Mouse (Mus musculus) neural tube, embryonic 12.5 days (tissue): Measurements from ENCODE around the gene Trpm3. TPM values are rescaled to one million over a fixed set of nuclear protein-coding genes. Genes with fewer than 3 reads are reported as not detected.
"Not testable (repeated sequence)": the region's sequence is repeated elsewhere in the genome, so short reads cannot be mapped to it uniquely, and the experiment has no call there.

ENCODE experiments used
- ATAC-seq: fragments of 200-750 bp; cut with Nextera tagmentation; 2 replicates; pipeline ENCODE4 v1.8.0; 2017; ENCODE audit warnings: low read depth, mild to moderate bottlenecking, moderate TSS enrichment, moderate library complexity; ENCODE audit not compliant: low FRiP score
- H3K27ac ChIP-seq: fragments of 300-500 bp; sonication (generic); 2 replicates; pipeline ENCODE4 v1.5.1; 2016
- H3K27me3 ChIP-seq: fragments of 300-500 bp; sonication (generic); replicated peaks from 2 replicates; pipeline ENCODE4 v1.6.1; 2016; ENCODE audit warnings: mild to moderate bottlenecking
- H3K36me3 ChIP-seq: fragments of 300-500 bp; sonication (generic); 2 replicates; pipeline ENCODE4 v1.6.1; 2016; ENCODE audit warnings: mild to moderate bottlenecking
- H3K4me1 ChIP-seq: fragments of 300-500 bp; sonication (generic); 2 replicates; pipeline ENCODE4 v1.6.1; 2016
- H3K4me2 ChIP-seq: fragments of 300-500 bp; sonication (generic); replicated peaks from 2 replicates; pipeline ENCODE4 v1.6.1; 2016; ENCODE audit warnings: mild to moderate bottlenecking
- H3K4me3 ChIP-seq: fragments of 300-500 bp; sonication (generic); 2 replicates; pipeline ENCODE4 v1.5.1; 2016
- H3K9ac ChIP-seq: fragments of 300-500 bp; sonication (generic); 2 replicates; pipeline ENCODE4 v1.6.1; 2016; ENCODE audit warnings: mild to moderate bottlenecking
- H3K9me3 ChIP-seq: fragments of 300-500 bp; sonication (generic); 2 replicates; pipeline ENCODE4 v1.6.1; 2016; ENCODE audit warnings: mild to moderate bottlenecking
- WGBS: fragments of 180-500 bp; shearing (Covaris S2); methylation state at CpG from one replicate; pipeline ENCODE4 v1.1.7; 2016; 5-methylcytosine and 5-hydroxymethylcytosine counted together
- polyA plus RNA-seq: library from polyadenylated mRNA; unstranded; fragments of >200 nt; fragmentation: Nextera tagmentation; extraction: Ambion mirVana; gene quantifications from 2 replicates; pipeline ENCODE4 v1.2.1, GENCODE M21; 2016

Trpm3 gene
- polyA plus RNA-seq, 1 experiment from 2014 or later, result 2.1 TPM

GRCm38 (mm10) chr19:23026427-23026826 lies 887.6 kb downstream of the Trpm3 start:
- Histone ChIP-seq H3K4me1 (no peaks in the 10 kb centered on the region), H3K9ac (no peak overlapping the region), H3K4me3 (no peak overlapping the region), H3K36me3 (no peaks in the 10 kb centered on the region), H3K4me2 (no peak overlapping the region), H3K27ac (no peak overlapping the region), H3K9me3 (no peaks in the 10 kb centered on the region), H3K27me3 (no peaks in the 10 kb centered on the region)
- ATAC-seq, result no peak
- 92% methylated on average over 7 of the region's 7 CpGs for WGBS

GRCm38 (mm10) chr19:23028283-23028682 lies 889.4 kb downstream of the Trpm3 start:
- no peak overlapping the region for H3K4me3 ChIP-seq
- H3K27ac ChIP-seq, result no peak overlapping the region
- no peaks in the 10 kb centered on the region for H3K4me1 ChIP-seq
- no peaks in the 10 kb centered on the region for H3K36me3 ChIP-seq
- 82% methylated on average over 5 of the region's 5 CpGs for WGBS
- ATAC-seq, result no peak
- no peaks in the 10 kb centered on the region for H3K9me3 ChIP-seq
- no peak overlapping the region for H3K4me2 ChIP-seq
- H3K27me3 ChIP-seq, result no peaks in the 10 kb centered on the region
- no peak overlapping the region for H3K9ac ChIP-seq

- 58% methylated on average over 1 of the region's 1 CpGs for WGBS
- ATAC-seq, H3K4me3 ChIP-seq, H3K27me3 ChIP-seq, H3K4me1 ChIP-seq, H3K9me3 ChIP-seq, H3K27ac ChIP-seq, H3K36me3 ChIP-seq, H3K9ac ChIP-seq, H3K4me2 ChIP-seq: not testable (repeated sequence)
Measured at GRCm38 (mm10) chr19:23033343-23033742, 894.5 kb downstream of the Trpm3 start.

GRCm38 (mm10) chr19:23034117-23034516 lies 895.3 kb downstream of the Trpm3 start:
- no peaks in the 10 kb centered on the region for H3K27me3 ChIP-seq
- no peaks in the 10 kb centered on the region for H3K4me1 ChIP-seq
- no peak overlapping the region for H3K9ac ChIP-seq
- 79% methylated on average over 5 of the region's 5 CpGs for WGBS
- ATAC-seq, result no peak
- H3K4me3 ChIP-seq, result no peak overlapping the region
- no peaks in the 10 kb centered on the region for H3K9me3 ChIP-seq
- no peak overlapping the region for H3K4me2 ChIP-seq
- no peaks in the 10 kb centered on the region for H3K36me3 ChIP-seq
- no peak overlapping the region for H3K27ac ChIP-seq

GRCm38 (mm10) chr19:23034933-23035332 lies 896.1 kb downstream of the Trpm3 start:
- no peak overlapping the region for H3K4me3 ChIP-seq
- no peaks in the 10 kb centered on the region for H3K36me3 ChIP-seq
- no peak overlapping the region for H3K9ac ChIP-seq
- no peaks in the 10 kb centered on the region for H3K4me1 ChIP-seq
- no peak overlapping the region for H3K4me2 ChIP-seq
- no peaks in the 10 kb centered on the region for H3K9me3 ChIP-seq
- no peak for ATAC-seq
- H3K27me3 ChIP-seq, result no peaks in the 10 kb centered on the region
- no peak overlapping the region for H3K27ac ChIP-seq
- 87% methylated on average over 4 of the region's 4 CpGs for WGBS

GRCm38 (mm10) chr19:23035786-23036185 lies 896.9 kb downstream of the Trpm3 start:
- no peak overlapping the region for H3K4me2 ChIP-seq
- no peak overlapping the region for H3K9ac ChIP-seq
- H3K4me3 ChIP-seq, result no peak overlapping the region
- no peaks in the 10 kb centered on the region for H3K36me3 ChIP-seq
- H3K9me3 ChIP-seq, result no peaks in the 10 kb centered on the region
- 83% methylated on average over 3 of the region's 3 CpGs for WGBS
- no peaks in the 10 kb centered on the region for H3K4me1 ChIP-seq
- H3K27me3 ChIP-seq, result no peaks in the 10 kb centered on the region
- no peak for ATAC-seq
- H3K27ac ChIP-seq, result no peak overlapping the region

- H3K4me1 ChIP-seq, result no peaks in the 10 kb centered on the region
- no peak overlapping the region for H3K9ac ChIP-seq
- H3K9me3 ChIP-seq, result no peaks in the 10 kb centered on the region
- no peaks in the 10 kb centered on the region for H3K27me3 ChIP-seq
- H3K4me2 ChIP-seq, result no peak overlapping the region
- H3K36me3 ChIP-seq, result no peaks in the 10 kb centered on the region
- no peak overlapping the region for H3K27ac ChIP-seq
- H3K4me3 ChIP-seq, result no peak overlapping the region
- 61% methylated on average over 11 of the region's 11 CpGs for WGBS
- no peak for ATAC-seq
Measured at GRCm38 (mm10) chr19:23036782-23037477, 898.1 kb downstream of the Trpm3 start.

DNA sequence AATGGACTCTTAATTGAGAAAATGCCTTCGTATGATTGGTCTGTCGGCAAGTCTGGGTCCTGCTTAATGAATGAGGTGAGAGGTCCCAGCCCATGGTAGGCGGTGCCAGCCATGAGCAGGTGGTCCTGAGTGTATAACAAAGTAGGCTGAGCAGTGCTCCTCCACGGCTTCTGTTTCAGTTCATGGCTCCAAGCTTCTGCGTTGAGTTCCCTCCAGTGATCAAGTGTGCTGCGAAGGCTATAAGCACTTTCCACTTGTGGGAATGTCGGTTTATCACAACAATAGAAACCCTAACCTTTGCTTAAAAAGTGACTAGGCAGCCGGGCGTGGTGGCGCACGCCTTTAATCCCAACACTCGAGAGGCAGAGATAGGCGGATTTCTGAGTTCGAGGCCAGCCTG lies 898.7 kb downstream of the Trpm3 start:
- Histone ChIP-seq H3K27ac (no peak overlapping the region), H3K36me3 (no peaks in the 10 kb centered on the region), H3K4me1 (no peaks in the 10 kb centered on the region), H3K27me3 (no peaks in the 10 kb centered on the region), H3K9me3 (no peaks in the 10 kb centered on the region), H3K9ac (no peak overlapping the region), H3K4me2 (no peak overlapping the region), H3K4me3 (no peak overlapping the region)
- 88% methylated on average over 14 of the region's 14 CpGs for WGBS
- no peak for ATAC-seq

DNA sequence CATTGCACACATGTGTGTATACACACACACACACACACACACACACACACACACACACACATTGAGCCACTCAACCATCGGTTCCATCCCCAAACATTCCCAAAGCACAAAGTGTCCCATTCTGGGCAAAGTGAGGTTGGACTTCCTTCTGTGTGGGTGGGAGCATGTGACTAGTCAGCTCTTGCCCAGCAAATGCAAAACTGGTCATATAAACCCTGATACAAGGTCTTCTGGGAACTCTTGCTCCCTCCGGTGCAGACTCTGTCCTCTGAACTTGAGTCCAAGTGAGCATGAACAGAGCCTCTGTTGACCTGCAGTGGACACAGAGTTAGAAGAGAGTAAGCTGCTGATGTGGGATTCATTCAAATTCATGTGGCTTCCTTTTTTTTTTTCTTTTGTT lies 899.5 kb downstream of the Trpm3 start:
- H3K27ac ChIP-seq, result no peak overlapping the region
- no peak for ATAC-seq
- H3K9me3 ChIP-seq, result no peaks in the 10 kb centered on the region
- no peak overlapping the region for H3K4me2 ChIP-seq
- WGBS, result 91% methylated on average over 2 of the region's 2 CpGs
- H3K4me1 ChIP-seq, result no peaks in the 10 kb centered on the region
- no peaks in the 10 kb centered on the region for H3K36me3 ChIP-seq
- H3K27me3 ChIP-seq, result no peaks in the 10 kb centered on the region
- no peak overlapping the region for H3K4me3 ChIP-seq
- no peak overlapping the region for H3K9ac ChIP-seq

DNA sequence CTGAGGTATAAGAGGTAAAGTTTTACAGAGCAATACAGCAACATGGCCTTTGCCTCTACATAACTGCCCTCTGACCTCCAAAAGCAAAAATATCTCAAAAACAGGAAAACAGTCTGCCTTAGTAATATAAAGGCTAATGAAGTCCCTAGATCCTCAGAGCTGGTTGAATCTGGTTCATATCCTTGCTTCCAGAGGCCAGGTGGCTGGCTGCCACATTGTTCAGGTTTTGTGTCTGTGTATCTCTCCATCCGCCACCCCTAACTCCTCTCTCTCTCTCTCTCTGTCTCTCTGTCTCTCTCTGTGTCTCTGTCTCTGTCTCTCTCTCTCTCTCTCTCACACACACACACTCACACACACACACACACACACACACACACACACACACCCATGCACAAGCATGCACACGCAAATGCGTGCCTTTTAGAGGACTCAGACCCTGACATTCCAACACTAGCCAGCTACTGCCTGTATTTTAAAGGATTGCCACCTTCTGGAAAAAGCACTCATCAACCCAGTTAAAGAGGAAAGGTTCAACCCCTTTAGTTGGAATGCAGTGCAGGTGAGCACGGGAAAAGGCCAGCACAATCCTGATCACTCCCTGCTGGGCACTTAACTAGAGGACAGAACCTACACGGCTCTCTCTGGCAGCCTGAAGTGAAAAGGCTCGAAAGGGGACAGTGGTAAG lies 902.8 kb downstream of the Trpm3 start:
- H3K9me3 ChIP-seq, result no peaks in the 10 kb centered on the region
- ATAC-seq, result no peak

GRCm38 (mm10) chr19:23042168-23042733 lies 903.4 kb downstream of the Trpm3 start:
- Histone ChIP-seq H3K27me3 (no peaks in the 10 kb centered on the region), H3K4me2 (no peak overlapping the region), H3K4me3 (no peak overlapping the region), H3K27ac (no peak overlapping the region), H3K36me3 (no peaks in the 10 kb centered on the region), H3K9me3 (no peaks in the 10 kb centered on the region), H3K9ac (no peak overlapping the region), H3K4me1 (no peaks in the 10 kb centered on the region)
- ATAC-seq, result no peak
- WGBS, result 66% methylated on average over 6 of the region's 6 CpGs

More for the DNA sequence above, 902.8 kb downstream of the Trpm3 start:
- no peaks in the 10 kb centered on the region for H3K27me3 ChIP-seq
- no peak overlapping the region for H3K4me3 ChIP-seq
- no peaks in the 10 kb centered on the region for H3K4me1 ChIP-seq
- H3K36me3 ChIP-seq, result no peaks in the 10 kb centered on the region
- 62% methylated on average over 6 of the region's 6 CpGs for WGBS
- no peak overlapping the region for H3K4me2 ChIP-seq
- no peak overlapping the region for H3K9ac ChIP-seq
- H3K27ac ChIP-seq, result no peak overlapping the region

DNA sequence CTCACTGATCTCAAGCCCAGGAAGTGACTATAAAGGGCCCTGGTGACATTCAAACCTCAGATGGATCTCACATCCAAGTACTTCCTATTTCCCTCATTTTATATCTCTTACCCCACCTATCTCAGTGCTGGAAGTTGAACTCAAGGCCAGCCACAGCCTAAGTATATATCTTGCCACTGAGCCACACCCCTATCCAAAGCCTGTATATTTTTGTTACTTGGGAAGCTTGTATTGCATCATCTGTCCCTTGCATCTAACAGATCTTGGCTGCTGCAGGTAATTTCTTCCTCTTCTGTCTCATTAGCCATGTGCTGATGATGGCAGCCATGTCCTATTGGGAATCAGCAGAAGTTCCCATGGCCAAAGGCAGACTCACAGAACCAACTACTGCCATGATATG lies 904.9 kb downstream of the Trpm3 start:
- Histone ChIP-seq H3K4me2 (no peak overlapping the region), H3K36me3 (no peaks in the 10 kb centered on the region), H3K27ac (no peak overlapping the region), H3K4me3 (no peak overlapping the region), H3K4me1 (no peaks in the 10 kb centered on the region), H3K9me3 (no peaks in the 10 kb centered on the region), H3K27me3 (no peaks in the 10 kb centered on the region), H3K9ac (no peak overlapping the region)
- no peak for ATAC-seq
